Mouse (Mus musculus) embryonic facial prominence, embryonic 13.5 days (tissue): ENCODE results near the gene Glipr1l1. TPM values are rescaled to one million over a fixed set of nuclear protein-coding genes. Genes with fewer than 3 reads are reported as not detected.
"Not testable (repeated sequence)": the region's sequence is repeated elsewhere in the genome, so short reads cannot be mapped to it uniquely, and the experiment has no call there.

ENCODE experiments used
- ATAC-seq: fragments of 200-750 bp; cut with Nextera tagmentation; 2 replicates; pipeline ENCODE4 v1.8.0; 2017; ENCODE audit warnings: low read depth; ENCODE audit not compliant: insufficient number of reproducible peaks, insufficient read depth, low FRiP score, low TSS enrichment
- H3K27ac ChIP-seq: fragments of 300-500 bp; sonication (generic); 2 replicates; pipeline ENCODE4 v1.5.1; 2015; ENCODE audit warnings: moderate library complexity, mild to moderate bottlenecking, inconsistent platforms
- H3K27me3 ChIP-seq: fragments of 300-500 bp; sonication (generic); 2 replicates; pipeline ENCODE4 v1.6.1; 2015; ENCODE audit warnings: mild to moderate bottlenecking, inconsistent platforms
- H3K36me3 ChIP-seq: fragments of 300-500 bp; sonication (generic); 2 replicates; pipeline ENCODE4 v1.6.1; 2015; ENCODE audit warnings: mild to moderate bottlenecking, inconsistent platforms
- H3K4me1 ChIP-seq: fragments of 300-500 bp; sonication (generic); 2 replicates; pipeline ENCODE4 v1.6.1; 2015; ENCODE audit warnings: inconsistent platforms
- H3K4me2 ChIP-seq: fragments of 300-500 bp; sonication (generic); 2 replicates; pipeline ENCODE4 v1.6.1; 2015; ENCODE audit warnings: moderate library complexity, mild to moderate bottlenecking, inconsistent platforms
- H3K4me3 ChIP-seq: fragments of 300-500 bp; sonication (generic); 2 replicates; pipeline ENCODE4 v1.5.1; 2015; ENCODE audit warnings: mild to moderate bottlenecking, inconsistent platforms
- H3K9ac ChIP-seq: fragments of 300-500 bp; sonication (generic); 2 replicates; pipeline ENCODE4 v1.6.1; 2015; ENCODE audit warnings: mild to moderate bottlenecking, inconsistent platforms
- H3K9me3 ChIP-seq: fragments of 300-500 bp; sonication (generic); 2 replicates; pipeline ENCODE4 v1.6.1; 2016; ENCODE audit warnings: inconsistent platforms
- WGBS: fragments of 180-500 bp; shearing (Covaris S2); methylation state at CpG from one replicate; pipeline ENCODE4 v1.1.7; 2015; ENCODE audit warnings: mixed read lengths; 5-methylcytosine and 5-hydroxymethylcytosine counted together
- polyA plus RNA-seq: library from polyadenylated mRNA; unstranded; fragments of >200 nt; fragmentation: Nextera tagmentation; extraction: Ambion mirVana; gene quantifications from 2 replicates; pipeline ENCODE4 v1.2.1, GENCODE M21; 2015

Glipr1l1 gene
- not detected in 2 replicates for polyA plus RNA-seq

DNA sequence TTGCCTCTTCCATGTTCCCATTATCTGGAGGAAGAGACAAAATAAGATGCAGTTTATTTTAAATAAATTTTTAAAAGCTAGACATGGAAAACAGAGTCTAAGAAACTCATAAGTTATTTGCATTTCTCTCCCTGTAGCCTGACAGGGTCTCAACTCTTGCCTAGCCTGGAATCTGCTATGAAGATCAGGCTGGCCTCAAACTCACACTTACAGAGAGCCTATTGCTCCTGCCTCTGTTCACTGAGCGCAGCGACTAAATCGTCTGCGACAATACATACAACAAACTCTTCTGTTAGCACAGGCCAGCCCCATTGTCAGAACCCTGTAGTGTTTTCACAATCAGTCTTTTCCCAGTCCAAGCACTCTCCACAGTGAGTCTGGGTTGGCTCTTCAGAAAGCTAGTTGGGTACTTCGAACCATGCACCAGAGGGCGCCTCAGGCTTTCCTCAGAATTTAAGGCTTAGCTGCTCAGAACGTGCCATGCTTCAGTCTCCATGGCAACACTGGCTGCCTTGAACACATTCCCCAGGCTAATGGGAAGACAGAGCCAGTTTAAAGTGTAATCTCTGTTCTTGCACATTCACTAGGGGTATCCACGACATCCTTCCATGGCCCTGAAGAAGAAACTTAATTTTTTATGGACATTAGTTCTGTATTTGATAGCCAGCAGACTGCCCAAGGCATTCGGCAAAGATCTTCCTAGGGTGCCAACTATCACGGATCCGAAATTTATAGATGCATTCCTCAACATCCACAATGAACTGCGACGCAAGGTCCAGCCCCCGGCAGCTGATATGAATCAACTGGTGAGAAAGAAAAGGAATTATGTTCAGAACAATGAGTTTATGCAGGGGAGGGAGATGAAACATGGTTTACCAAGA, at the start of gene Glipr1l1:
Gene Glipr1l1, plus strand, starts transcription at position 488 of the 881 bp plus-strand sequence.
- Histone ChIP-seq H3K27me3 (no peaks in the 10 kb centered on the region), H3K9ac (no peak within 1 kb of the TSS), H3K4me1 (no peaks in the 10 kb centered on the region), H3K36me3 (no peaks in the 10 kb centered on the region), H3K4me3 (no peak within 1 kb of the TSS), H3K27ac (no peak within 1 kb of the TSS), H3K9me3 (no peaks in the 10 kb centered on the region), H3K4me2 (no peak within 1 kb of the TSS)
- peak; percentile 59; the same call in 1 of the 2 replicates for ATAC-seq
- WGBS = 52% methylated on average over 14 of the region's 14 CpGs

GRCm38 (mm10) chr10:112023585-112023984, 36.4 kb upstream of the Glipr1l1 start:
- H3K4me3 ChIP-seq = no peak overlapping the region
- H3K9me3 ChIP-seq = no peaks in the 10 kb centered on the region
- no peak overlapping the region for H3K27ac ChIP-seq
- ATAC-seq = no peak
- H3K36me3 ChIP-seq = no peaks in the 10 kb centered on the region
- H3K9ac ChIP-seq = no peak overlapping the region
- 74% methylated on average over 2 of the region's 2 CpGs for WGBS
- H3K4me1 ChIP-seq = no peaks in the 10 kb centered on the region
- H3K27me3 ChIP-seq = no peaks in the 10 kb centered on the region
- H3K4me2 ChIP-seq = no peak overlapping the region

GRCm38 (mm10) chr10:112028689-112029088, 31.3 kb upstream of the Glipr1l1 start:
- not testable (repeated sequence) for H3K4me1 ChIP-seq, H3K9ac ChIP-seq, H3K27me3 ChIP-seq, H3K4me3 ChIP-seq, H3K36me3 ChIP-seq, H3K27ac ChIP-seq, H3K4me2 ChIP-seq, H3K9me3 ChIP-seq, ATAC-seq
- 67% methylated on average over 3 of the region's 3 CpGs for WGBS

DNA sequence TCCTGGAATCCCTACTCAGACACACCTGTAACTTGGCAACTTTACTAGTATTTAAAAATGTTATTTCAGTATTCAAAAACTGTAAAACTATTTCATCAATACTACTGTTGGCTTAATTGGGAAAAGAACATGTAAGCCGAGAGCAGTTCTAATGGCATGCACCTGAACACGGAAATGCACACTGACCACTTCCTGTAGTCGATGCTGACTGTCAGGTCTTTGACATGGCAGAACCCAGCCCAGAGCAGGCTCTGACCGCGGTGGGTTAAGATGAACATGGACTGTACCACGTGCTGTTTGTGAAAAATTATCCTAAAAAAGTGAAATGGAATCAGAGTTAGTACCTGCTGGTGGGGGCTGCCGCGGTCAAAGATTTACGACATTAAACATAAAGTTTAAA, 16.5 kb upstream of the Glipr1l1 start:
- WGBS = 73% methylated on average over 9 of the region's 9 CpGs
- ATAC-seq, H3K36me3 ChIP-seq, H3K4me1 ChIP-seq, H3K4me2 ChIP-seq, H3K27ac ChIP-seq, H3K4me3 ChIP-seq, H3K9ac ChIP-seq, H3K27me3 ChIP-seq, H3K9me3 ChIP-seq: not testable (repeated sequence)

- H3K9me3 ChIP-seq, H3K27ac ChIP-seq, H3K4me1 ChIP-seq, H3K27me3 ChIP-seq, H3K4me3 ChIP-seq, H3K4me2 ChIP-seq, H3K9ac ChIP-seq, ATAC-seq, H3K36me3 ChIP-seq: not testable (repeated sequence)
- 53% methylated on average over 14 of the region's 14 CpGs for WGBS
These were observed 15.7 kb upstream of the Glipr1l1 start for GRCm38 (mm10) chr10:112044283-112044682.

DNA sequence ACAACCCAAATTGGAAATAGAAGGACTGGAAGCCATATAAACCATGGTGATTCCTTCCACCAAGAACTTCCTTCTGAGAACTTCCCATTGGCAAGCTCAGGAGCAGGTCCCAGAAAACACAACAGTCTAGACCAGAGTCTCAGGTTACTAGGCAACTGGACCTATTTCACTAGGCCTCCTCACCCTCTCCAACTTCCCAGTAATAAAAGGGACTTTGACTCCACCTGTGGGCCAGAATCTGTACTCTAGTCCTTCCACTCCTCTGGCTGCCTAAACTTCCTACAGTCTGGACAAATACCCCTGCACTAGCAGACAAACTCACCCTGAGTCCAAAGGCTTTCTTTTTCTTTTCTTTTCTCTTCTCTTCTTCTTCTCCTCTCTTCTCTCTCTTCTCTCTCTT, 8.8 kb upstream of the Glipr1l1 start:
- H3K4me1 ChIP-seq = no peaks in the 10 kb centered on the region
- H3K36me3 ChIP-seq = no peaks in the 10 kb centered on the region
- no peak overlapping the region for H3K9ac ChIP-seq
- H3K27me3 ChIP-seq = no peaks in the 10 kb centered on the region
- no peak for ATAC-seq
- no peak overlapping the region for H3K4me2 ChIP-seq
- H3K27ac ChIP-seq = no peak overlapping the region
- no peaks in the 10 kb centered on the region for H3K9me3 ChIP-seq
- no peak overlapping the region for H3K4me3 ChIP-seq

DNA sequence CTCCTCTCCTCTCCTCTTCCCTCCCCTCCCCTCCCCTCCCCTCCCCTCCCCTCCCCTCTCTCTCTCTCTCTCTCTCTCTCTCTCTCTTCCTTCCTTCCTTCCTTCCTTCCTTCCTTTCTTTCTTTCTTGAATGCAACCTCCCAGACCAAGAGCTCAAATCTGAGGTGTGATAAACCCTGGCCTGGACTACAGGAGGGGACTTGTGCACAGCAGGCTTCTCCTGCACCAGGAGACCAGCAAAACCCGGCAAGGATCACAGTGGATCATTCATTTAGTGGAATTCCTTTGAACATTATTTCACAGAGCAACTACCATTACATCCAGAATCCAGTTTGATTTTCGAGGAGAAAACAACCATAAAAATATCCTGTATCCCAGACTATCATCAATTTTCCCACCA, 8.0 kb upstream of the Glipr1l1 start:
- not testable (repeated sequence) for H3K36me3 ChIP-seq, H3K4me1 ChIP-seq, H3K27me3 ChIP-seq, H3K4me2 ChIP-seq, H3K9me3 ChIP-seq, H3K4me3 ChIP-seq, H3K9ac ChIP-seq, H3K27ac ChIP-seq, ATAC-seq
- WGBS = 61% methylated on average over 2 of the region's 2 CpGs

DNA sequence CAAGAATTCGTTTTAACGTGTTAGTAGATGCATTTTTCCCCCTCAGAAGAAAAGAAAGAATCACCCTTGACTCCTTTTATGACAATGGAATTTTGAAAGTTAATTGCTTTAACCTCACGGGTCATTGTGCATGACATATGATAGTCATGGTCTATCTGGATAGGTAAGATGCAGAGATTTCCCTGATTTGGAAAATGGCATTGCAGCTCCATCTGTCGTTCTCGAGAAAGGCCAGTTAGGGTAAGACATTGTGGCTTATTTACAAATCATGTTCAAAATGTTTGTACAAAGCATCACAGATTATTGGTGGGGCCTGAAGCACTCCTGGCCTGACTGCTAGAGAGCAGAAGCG, 570 bp downstream of the Glipr1l1 start:
- WGBS = 78% methylated on average over 6 of the region's 6 CpGs
- not testable (repeated sequence) for H3K36me3 ChIP-seq, H3K27me3 ChIP-seq, H3K27ac ChIP-seq, H3K4me2 ChIP-seq, H3K9me3 ChIP-seq, H3K9ac ChIP-seq, ATAC-seq, H3K4me1 ChIP-seq, H3K4me3 ChIP-seq

DNA sequence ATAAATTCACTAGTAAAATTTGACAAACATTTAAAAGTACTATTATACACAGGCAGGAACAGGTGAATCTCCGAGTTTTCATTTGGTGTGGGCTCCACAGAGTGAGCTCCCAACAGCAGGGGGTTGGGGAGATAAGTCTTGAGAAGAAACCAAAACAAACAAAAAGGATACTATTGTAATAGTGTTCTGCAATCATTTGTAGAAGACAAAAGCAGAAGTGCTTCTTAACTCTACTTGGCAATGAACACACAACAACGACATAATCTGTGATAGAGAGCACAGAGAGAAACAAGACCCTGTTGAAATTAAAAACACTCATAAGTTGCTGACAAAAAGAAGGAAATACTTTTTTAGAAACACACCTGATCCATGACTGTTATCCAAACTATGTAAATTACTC, 20.1 kb downstream of the Glipr1l1 start:
- no peak for ATAC-seq
- Histone ChIP-seq H3K27me3 (no peaks in the 10 kb centered on the region), H3K4me2 (no peak overlapping the region), H3K27ac (no peak overlapping the region), H3K9ac (no peak overlapping the region), H3K4me1 (no peaks in the 10 kb centered on the region), H3K36me3 (no peaks in the 10 kb centered on the region), H3K9me3 (no peaks in the 10 kb centered on the region), H3K4me3 (no peak overlapping the region)
- 39% methylated on average over 2 of the region's 2 CpGs for WGBS

DNA sequence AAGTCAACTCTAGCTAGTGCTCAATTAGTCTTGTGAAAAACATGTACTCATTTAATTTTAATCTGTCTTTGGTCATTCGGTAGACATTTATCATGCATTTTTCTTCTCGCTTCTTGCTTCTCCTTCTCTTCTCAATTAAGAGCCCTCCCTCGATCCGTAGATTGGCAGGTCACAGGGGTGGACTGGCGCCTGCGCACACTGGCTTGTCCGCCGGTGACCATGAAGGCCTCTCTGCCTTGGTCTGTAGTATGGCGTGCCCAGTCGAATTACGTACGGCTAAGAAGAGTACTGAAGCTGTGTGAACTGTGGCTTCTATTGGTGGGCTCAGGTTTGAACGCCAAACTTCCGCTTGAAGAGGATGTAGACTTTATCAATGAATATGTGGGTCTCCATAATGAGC, 23.2 kb downstream of the Glipr1l1 start, which contains the start of gene Glipr1l2:
Gene Glipr1l2, plus strand, starts transcription at position 198 of the 400 bp plus-strand sequence.
- Histone ChIP-seq H3K36me3 (no peaks in the 10 kb centered on the region), H3K4me3 (no peak within 1 kb of the TSS), H3K4me2 (no peak within 1 kb of the TSS), H3K9ac (no peak within 1 kb of the TSS), H3K27me3 (no peaks in the 10 kb centered on the region), H3K4me1 (no peaks in the 10 kb centered on the region), H3K27ac (no peak within 1 kb of the TSS), H3K9me3 (no peaks in the 10 kb centered on the region)
- 92% methylated on average over 14 of the region's 14 CpGs for WGBS
- ATAC-seq = no peak

DNA sequence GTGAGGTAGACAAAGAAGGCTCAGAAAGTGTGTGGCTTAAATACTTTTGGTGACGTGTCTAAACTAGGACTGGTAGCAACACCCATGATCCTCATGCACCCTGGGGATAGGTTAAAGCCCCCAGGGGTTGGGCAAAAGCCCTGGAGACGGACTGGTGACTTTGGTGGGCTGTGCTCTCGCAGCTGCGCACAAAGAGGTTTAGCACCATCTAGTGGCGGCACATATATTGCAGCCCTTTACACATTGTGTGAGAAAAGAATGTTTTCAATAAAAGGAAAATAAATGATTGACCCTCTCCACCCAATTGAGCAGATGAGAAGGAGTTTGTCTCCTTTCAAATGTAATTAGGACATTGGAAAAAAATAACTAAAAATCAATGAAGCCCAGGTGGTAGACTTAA, 45.8 kb downstream of the Glipr1l1 start:
- not testable (repeated sequence) for ATAC-seq, H3K36me3 ChIP-seq, H3K9ac ChIP-seq, H3K4me2 ChIP-seq, H3K4me1 ChIP-seq, H3K4me3 ChIP-seq, H3K9me3 ChIP-seq, H3K27ac ChIP-seq, H3K27me3 ChIP-seq
- 6% methylated on average over 5 of the region's 5 CpGs for WGBS

- ATAC-seq = no peak
- H3K4me1 ChIP-seq = no peaks in the 10 kb centered on the region
- no peaks in the 10 kb centered on the region for H3K27me3 ChIP-seq
- 91% methylated on average over 7 of the region's 7 CpGs for WGBS
- H3K4me2 ChIP-seq = no peak overlapping the region
- no peak overlapping the region for H3K9ac ChIP-seq
- H3K9me3 ChIP-seq = no peaks in the 10 kb centered on the region
- H3K36me3 ChIP-seq = no peaks in the 10 kb centered on the region
- no peak overlapping the region for H3K27ac ChIP-seq
- H3K4me3 ChIP-seq = no peak overlapping the region
These were observed 50.4 kb downstream of the Glipr1l1 start for GRCm38 (mm10) chr10:112110401-112110800.
